Mouse (Mus musculus) embryonic facial prominence, embryonic 12.5 days (tissue): ENCODE data around the gene Try5. TPM values are rescaled to one million over a fixed set of nuclear protein-coding genes. Genes with fewer than 3 reads are reported as not detected.
"Not testable (repeated sequence)": the region's sequence is repeated elsewhere in the genome, so short reads cannot be mapped to it uniquely, and the experiment has no call there.

ENCODE experiments used
- ATAC-seq: fragments of 200-750 bp; cut with Nextera tagmentation; 2 replicates; pipeline ENCODE4 v1.8.0; 2017; ENCODE audit not compliant: insufficient number of reproducible peaks, insufficient read depth, low FRiP score, low TSS enrichment
- H3K27ac ChIP-seq: fragments of 300-500 bp; sonication (generic); 2 replicates; pipeline ENCODE4 v1.5.1; 2016; ENCODE audit warnings: mild to moderate bottlenecking
- H3K27me3 ChIP-seq: fragments of 300-500 bp; sonication (generic); 2 replicates; pipeline ENCODE4 v1.6.1; 2016; ENCODE audit warnings: mild to moderate bottlenecking, moderate library complexity
- H3K36me3 ChIP-seq: fragments of 300-500 bp; sonication (generic); 2 replicates; pipeline ENCODE4 v1.6.1; 2016; ENCODE audit warnings: mild to moderate bottlenecking
- H3K4me1 ChIP-seq: fragments of 300-500 bp; sonication (generic); 2 replicates; pipeline ENCODE4 v1.6.1; 2016
- H3K4me2 ChIP-seq: fragments of 300-500 bp; sonication (generic); replicated peaks from 2 replicates; pipeline ENCODE4 v1.6.1; 2016; ENCODE audit warnings: mild to moderate bottlenecking, moderate library complexity
- H3K4me3 ChIP-seq: fragments of 300-500 bp; sonication (generic); 2 replicates; pipeline ENCODE4 v1.5.1; 2016; ENCODE audit warnings: mild to moderate bottlenecking
- H3K9ac ChIP-seq: fragments of 300-500 bp; sonication (generic); 2 replicates; pipeline ENCODE4 v1.6.1; 2016; ENCODE audit warnings: mild to moderate bottlenecking, moderate library complexity
- H3K9me3 ChIP-seq: fragments of 300-500 bp; sonication (generic); 2 replicates; pipeline ENCODE4 v1.6.1; 2016; ENCODE audit warnings: mild to moderate bottlenecking, moderate library complexity
- WGBS: fragments of 180-500 bp; shearing (Covaris S2); methylation state at CpG from one replicate; pipeline ENCODE4 v1.1.7; 2016; 5-methylcytosine and 5-hydroxymethylcytosine counted together
- polyA plus RNA-seq: library from polyadenylated mRNA; unstranded; fragments of >200 nt; fragmentation: Nextera tagmentation; extraction: Ambion mirVana; gene quantifications from 2 replicates; pipeline ENCODE4 v1.2.1, GENCODE M21; 2016

The Try5 gene
- polyA plus RNA-seq, result not detected in 2 replicates

DNA sequence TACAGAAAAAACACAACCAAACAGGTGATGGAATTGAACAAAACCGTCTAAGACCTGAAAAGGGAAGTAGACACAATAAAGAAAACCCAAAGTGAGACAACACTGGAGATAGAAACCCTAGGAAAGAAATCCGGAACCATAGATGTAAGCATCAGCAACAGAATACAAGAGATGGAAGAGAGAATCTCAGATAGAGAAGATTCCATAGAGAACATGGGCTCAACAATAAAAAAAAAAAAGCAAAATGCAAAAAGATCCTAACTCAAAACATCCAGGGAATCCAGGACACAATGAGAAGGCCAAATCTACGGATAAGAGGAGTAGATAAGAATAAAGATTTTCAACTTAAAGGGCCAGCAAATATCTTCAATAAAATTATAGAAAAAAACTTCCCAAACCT is at the start of gene Try5:
Gene Try5 (minus strand): TSS at position 101 of the 400 bp plus-strand sequence.
- H3K4me1 ChIP-seq, ATAC-seq, H3K9me3 ChIP-seq, H3K4me3 ChIP-seq, H3K4me2 ChIP-seq, H3K36me3 ChIP-seq, H3K9ac ChIP-seq, H3K27ac ChIP-seq, H3K27me3 ChIP-seq: not testable (repeated sequence)
- WGBS, result 73% methylated on average over 3 of the region's 3 CpGs

DNA sequence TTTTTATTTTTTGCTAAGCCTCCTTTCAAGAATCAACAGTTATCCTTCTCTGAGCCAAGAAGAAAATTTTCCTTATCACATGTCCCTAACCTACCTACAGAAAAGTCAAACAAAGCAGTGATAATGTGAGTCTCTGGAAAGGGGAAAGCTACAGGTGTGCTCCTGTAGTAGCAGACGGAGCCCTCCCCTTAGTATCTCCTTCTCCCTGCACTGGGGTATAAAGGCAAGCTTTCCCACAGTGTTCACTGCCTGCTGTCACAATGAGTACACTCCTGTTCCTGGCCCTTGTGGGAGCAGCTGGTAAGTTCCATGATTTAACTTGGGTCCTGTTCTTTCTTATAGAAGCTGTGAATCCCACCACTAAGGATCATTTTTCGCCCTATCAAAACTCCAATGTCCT is 37.3 kb upstream of the Try5 start, which contains the start of gene Try10:
Gene Try10 (plus strand): TSS at position 174 of the 400 bp plus-strand sequence.
- no peaks in the 10 kb centered on the region for H3K27me3 ChIP-seq
- ATAC-seq, result no peak
- H3K4me2 ChIP-seq, result no peak within 1 kb of the TSS
- H3K9ac ChIP-seq, result no peak within 1 kb of the TSS
- no peaks in the 10 kb centered on the region for H3K4me1 ChIP-seq
- no peak within 1 kb of the TSS for H3K27ac ChIP-seq
- H3K36me3 ChIP-seq, result no peaks in the 10 kb centered on the region
- 83% methylated on average over 2 of the region's 2 CpGs for WGBS
- H3K4me3 ChIP-seq, result no peak within 1 kb of the TSS
- H3K9me3 ChIP-seq, result no peaks in the 10 kb centered on the region

DNA sequence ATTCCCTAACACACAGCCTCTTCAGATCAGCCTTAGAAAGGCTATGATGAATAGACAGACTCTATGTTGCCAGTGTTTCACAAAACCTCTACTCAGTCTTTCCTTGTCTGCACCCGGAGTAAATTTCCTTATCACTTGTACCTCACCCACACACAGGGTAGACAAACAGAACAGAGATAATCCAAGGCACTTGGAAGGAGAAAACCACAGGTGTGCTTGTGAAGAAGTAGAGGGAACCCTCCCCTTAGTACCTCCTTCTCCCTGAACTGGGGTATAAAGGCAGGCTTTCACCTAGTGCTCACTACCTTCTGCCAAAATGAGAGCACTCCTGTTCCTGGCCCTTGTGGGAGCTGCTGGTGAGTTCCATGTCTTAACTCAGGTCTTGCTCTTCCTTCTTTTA is 14.7 kb downstream of the Try5 start, which contains the start of gene Try4:
Gene Try4 (plus strand): TSS at position 301 of the 400 bp plus-strand sequence.
- H3K4me1 ChIP-seq, result no peaks in the 10 kb centered on the region
- no peaks in the 10 kb centered on the region for H3K36me3 ChIP-seq
- no peak within 1 kb of the TSS for H3K27ac ChIP-seq
- ATAC-seq, result no peak
- no peaks in the 10 kb centered on the region for H3K27me3 ChIP-seq
- no peaks in the 10 kb centered on the region for H3K9me3 ChIP-seq
- no peak within 1 kb of the TSS for H3K9ac ChIP-seq
- WGBS, result 88% methylated on average over 1 of the region's 1 CpGs
- H3K4me3 ChIP-seq, result no peak within 1 kb of the TSS
- H3K4me2 ChIP-seq, result no peak within 1 kb of the TSS

DNA sequence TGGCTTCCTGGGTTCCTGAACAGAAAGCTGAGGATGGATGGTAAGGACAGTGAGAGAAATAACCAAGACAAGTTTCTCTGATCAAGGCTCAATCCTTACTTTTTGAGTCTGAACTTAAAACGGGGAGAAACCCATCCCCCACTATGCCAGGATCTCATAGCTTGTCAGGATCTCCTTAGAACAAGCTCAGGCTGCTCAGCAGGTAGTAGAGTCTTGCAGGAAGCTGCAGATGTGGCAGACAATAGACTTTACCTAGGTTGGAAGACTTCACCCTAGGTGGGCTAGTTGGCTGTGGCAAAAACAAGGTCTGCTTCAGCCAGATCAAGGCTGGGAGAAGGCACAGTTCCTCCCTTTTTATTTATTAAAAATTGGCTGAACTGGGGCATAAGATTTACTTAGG is 18.4 kb downstream of the Try5 start:
- H3K36me3 ChIP-seq, result no peaks in the 10 kb centered on the region
- 9% methylated on average over 1 of the region's 1 CpGs for WGBS
- ATAC-seq, result no peak
- H3K4me2 ChIP-seq, result no peak overlapping the region
- no peaks in the 10 kb centered on the region for H3K4me1 ChIP-seq
- H3K9ac ChIP-seq, result no peak overlapping the region
- H3K27ac ChIP-seq, result no peak overlapping the region
- no peaks in the 10 kb centered on the region for H3K9me3 ChIP-seq
- no peak overlapping the region for H3K4me3 ChIP-seq
- H3K27me3 ChIP-seq, result no peaks in the 10 kb centered on the region

DNA sequence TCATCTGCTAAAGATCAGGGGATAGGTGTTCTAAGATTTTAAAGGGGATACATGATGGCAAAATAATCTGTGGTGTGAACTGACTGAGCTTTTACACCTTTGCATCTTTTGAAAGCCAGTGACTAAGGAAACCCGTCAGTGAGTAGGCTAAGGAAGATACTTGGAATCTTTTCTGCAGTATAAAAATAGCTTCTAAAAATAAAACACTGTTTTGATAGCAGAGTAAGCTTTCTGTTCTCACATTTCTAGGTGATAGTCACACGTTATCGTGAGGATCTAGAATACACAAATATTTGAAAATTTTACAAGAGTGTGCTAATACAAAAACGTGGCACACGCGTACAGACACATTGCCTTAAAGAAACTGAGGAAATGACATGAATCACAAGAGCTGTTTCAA is 50.5 kb downstream of the Try5 start:
- Histone ChIP-seq H3K9ac (no peak overlapping the region), H3K4me3 (no peak overlapping the region), H3K9me3 (no peaks in the 10 kb centered on the region), H3K27me3 (no peaks in the 10 kb centered on the region), H3K36me3 (no peaks in the 10 kb centered on the region), H3K4me1 (no peaks in the 10 kb centered on the region), H3K27ac (no peak overlapping the region), H3K4me2 (no peak overlapping the region)
- ATAC-seq, result no peak
- 88% methylated on average over 6 of the region's 6 CpGs for WGBS

- ATAC-seq, result no peak
- no peaks in the 10 kb centered on the region for H3K9me3 ChIP-seq
- WGBS, result 41% methylated on average over 3 of the region's 3 CpGs
- H3K36me3 ChIP-seq, result no peaks in the 10 kb centered on the region
- no peaks in the 10 kb centered on the region for H3K27me3 ChIP-seq
- no peak overlapping the region for H3K27ac ChIP-seq
- no peak overlapping the region for H3K4me3 ChIP-seq
- H3K9ac ChIP-seq, result no peak overlapping the region
- no peaks in the 10 kb centered on the region for H3K4me1 ChIP-seq
- no peak overlapping the region for H3K4me2 ChIP-seq
Measured at GRCm38 (mm10) chr6:41262796-41263195, 53.8 kb downstream of the Try5 start.

Other genes starting within 250 kb of the Try5 start
- not detected in 2 replicates for gene Try4, start 14.6 kb downstream of the Try5 start, polyA plus RNA-seq
- not detected in 2 replicates for gene Try10, start 37.3 kb upstream of the Try5 start, polyA plus RNA-seq
- 0.23 TPM in 1 of 2 replicates, not detected in the other for gene Prss3, start 60.8 kb upstream of the Try5 start, polyA plus RNA-seq
- not detected in 2 replicates for gene Gm5771, start 75.5 kb upstream of the Try5 start, polyA plus RNA-seq
- gene Gm10334, start 129.3 kb upstream of the Try5 start, polyA plus RNA-seq, result 0.34 and 0.60 TPM in 2 replicates
- not detected in 2 replicates for gene Prss1, start 142.1 kb upstream of the Try5 start, polyA plus RNA-seq
- gene Prss2, start 204.9 kb upstream of the Try5 start, polyA plus RNA-seq, result not detected in 2 replicates